In the genomic region with DNA sequence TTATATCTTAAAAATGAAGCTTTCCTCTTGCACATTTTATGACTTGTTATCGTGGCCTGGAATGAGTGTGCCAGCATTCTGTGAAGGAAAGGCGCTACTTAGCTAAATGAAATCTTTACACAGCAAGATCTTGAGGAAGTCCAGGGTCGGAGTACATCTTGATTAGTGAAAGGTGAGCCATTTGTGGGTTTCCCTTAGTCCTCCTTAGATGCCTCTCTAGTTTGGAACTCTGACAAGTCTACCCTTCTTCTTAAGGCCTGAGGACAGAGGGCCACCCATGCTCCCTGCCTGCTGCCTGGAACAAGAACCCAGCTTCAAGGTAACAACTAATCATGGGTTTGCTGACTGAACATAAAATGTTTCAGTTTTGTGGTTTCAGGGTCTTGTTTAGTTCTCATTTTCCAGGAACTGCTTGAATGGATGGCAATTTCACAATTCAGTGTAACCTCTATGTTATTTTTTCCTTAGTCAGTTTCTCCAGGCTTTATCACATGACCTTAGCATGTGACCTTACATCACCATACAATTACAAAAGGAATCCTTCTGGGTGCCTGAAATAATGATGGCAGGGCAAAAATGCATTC, we compare ENCODE assay signal across 20 mouse cellular contexts.
DNase-seq lines count a peak whose midpoint lies in the region; ATAC-seq and TF ChIP-seq lines count a peak whose summit lies in the region.
"Had no signal": no experiment of that assay in that cellular context is flagged by ENCODE, and none has a peak within 500 bp of the region (broad histone marks: within the 10 kb centered on the region; RNA-seq: fewer than 3 reads in every experiment).

No protein-coding gene starts in this region.

- no peaks in the 10 kb centered on the region for H3K27me3 ChIP-seq in heart, adult 2 months (ENCODE audit: control insufficient read depth, insufficient read depth, low read length)
- H3K27me3 ChIP-seq in intestine, postnatal 0 days (replicated peaks; ENCODE audit: control insufficient read depth, insufficient read depth, low read length), result no peaks in the 10 kb centered on the region
- no peaks in the 10 kb centered on the region for H3K27me3 ChIP-seq in hindbrain, postnatal 0 days (ENCODE audit: insufficient read depth, low read length)
- H3K27me3 ChIP-seq: heart, embryonic 15.5 days; limb, embryonic 13.5 days; neural tube, embryonic 12.5 days had no signal

- H3K36me3 ChIP-seq in heart, adult 2 months (ENCODE audit: control insufficient read depth, insufficient read depth, low read length), result peaks cover 32% of the 10 kb centered on the region
- peaks cover 42% of the 10 kb centered on the region for H3K36me3 ChIP-seq in intestine, postnatal 0 days (ENCODE audit: control insufficient read depth, insufficient read depth)
- no peaks in the 10 kb centered on the region; the same call in 1 of the 2 replicates for H3K36me3 ChIP-seq in hindbrain, postnatal 0 days (ENCODE audit: insufficient read depth, low read length)

- H3K79me2 ChIP-seq in heart, adult 2 months (replicated peaks; ENCODE audit: control insufficient read depth, insufficient read depth, low read length), result no peaks in the 10 kb centered on the region

- WGBS in heart, adult 2 months, result 79% methylated on average over 3 of the region's 3 CpGs
- 37% methylated on average over 3 of the region's 3 CpGs for WGBS in intestine, postnatal 0 days
- 94% methylated on average over 3 of the region's 3 CpGs for WGBS in hindbrain, postnatal 0 days

- H3K4me1 ChIP-seq in heart, adult 2 months (ENCODE audit: control insufficient read depth, insufficient read depth, low read length), result peaks cover 4% of the 10 kb centered on the region
- H3K4me1 ChIP-seq in bone marrow macrophage, adult 2 months (ENCODE audit: control insufficient read depth, insufficient read depth, low read length), result peaks cover 60% of the 10 kb centered on the region
- H3K4me1 ChIP-seq in intestine, postnatal 0 days (replicated peaks; ENCODE audit: control insufficient read depth, insufficient read depth, low read length), result peaks cover 13% of the 10 kb centered on the region; the same call in 1 of the 2 replicates
- no peaks in the 10 kb centered on the region for H3K4me1 ChIP-seq in hindbrain, postnatal 0 days (ENCODE audit: insufficient read depth, low read length)
- H3K4me1 ChIP-seq: limb, embryonic 13.5 days; neural tube, embryonic 12.5 days had no signal

- no peaks in the 10 kb centered on the region for H3K9me3 ChIP-seq in intestine, postnatal 0 days (ENCODE audit: control insufficient read depth)
- no peaks in the 10 kb centered on the region for H3K9me3 ChIP-seq in hindbrain, postnatal 0 days (ENCODE audit: low read length)
- H3K9me3 ChIP-seq: heart, embryonic 15.5 days; limb, embryonic 13.5 days; midbrain, embryonic 10.5 days; neural tube, embryonic 12.5 days had no signal

- DNase-seq in heart, adult 2 months, result no peak
- DNase-seq in heart, postnatal 14 days, result no peak
- peak; percentile 73 for DNase-seq in 3T3-L1 (ENCODE audit: low read depth, low spot score)
- DNase-seq in left cerebral cortex, postnatal 25 days (ENCODE audit: low spot score in 2 of 2), result no peak
- DNase-seq in hindbrain, postnatal 0 days (ENCODE audit: low spot score), result no peak
- DNase-seq in cerebellum, postnatal 25 days, result no peak
- DNase-seq: adrenal gland, postnatal 10 days; cerebellum, adult 11 months; cerebellum, postnatal 10 days; gastrocnemius, adult 2 months; lung, postnatal 14 days; thymus, postnatal 14 days had no signal

- H3K9ac ChIP-seq in heart, adult 2 months (ENCODE audit: low read depth, low read length), result no peak overlapping the region
- H3K9ac ChIP-seq in intestine, postnatal 0 days (ENCODE audit: low read depth, low read length), result no peak overlapping the region
- no peak overlapping the region for H3K9ac ChIP-seq in hindbrain, postnatal 0 days (replicated peaks; ENCODE audit: low read length)
- H3K9ac ChIP-seq: heart, embryonic 15.5 days; limb, embryonic 13.5 days; liver, embryonic 14.5 days; neural tube, embryonic 12.5 days had no signal

- intact Hi-C loops in heart, adult 2 months (cut with DNase I), result no loop called here
- intact Hi-C loops in heart, postnatal 14 days (cut with DNase I), result no loop called here
- intact Hi-C loops in left cerebral cortex, postnatal 25 days (cut with DNase I), result no loop called here

- peak overlapping the region; percentile 30; the same call in 1 of the 2 replicates for H3K27ac ChIP-seq in heart, adult 2 months
- peak overlapping the region; percentile 99 for H3K27ac ChIP-seq in bone marrow macrophage, adult 2 months (ENCODE audit: insufficient read depth, low read depth, low read length)
- H3K27ac ChIP-seq in intestine, postnatal 0 days (ENCODE audit: low read depth, low read length), result peak overlapping the region; percentile 69
- no peak overlapping the region for H3K27ac ChIP-seq in hindbrain, postnatal 0 days
- H3K27ac ChIP-seq: gastrocnemius, adult 2 months; limb, embryonic 13.5 days; liver, embryonic 14.5 days; midbrain, embryonic 10.5 days; neural tube, embryonic 12.5 days had no signal

- TF ChIP-seq POLR2A in heart, adult 2 months (IDR thresholded peaks at IDR 0.05; ENCODE audit: insufficient read depth, low read depth, low read length), result no peak
- no peak for TF ChIP-seq POLR2A in bone marrow macrophage, adult 2 months (IDR thresholded peaks at IDR 0.05; ENCODE audit: borderline replicate concordance, low read depth, low read length)

- no peak overlapping the region for H3K4me3 ChIP-seq in heart, adult 2 months
- H3K4me3 ChIP-seq in bone marrow macrophage, adult 2 months (ENCODE audit: insufficient read depth, low read length), result no peak overlapping the region
- H3K4me3 ChIP-seq in intestine, postnatal 0 days (ENCODE audit: low read depth, low read length), result no peak overlapping the region
- H3K4me3 ChIP-seq in hindbrain, postnatal 0 days (ENCODE audit: low read length), result no peak overlapping the region
- H3K4me3 ChIP-seq: gastrocnemius, adult 2 months; heart, embryonic 15.5 days; limb, embryonic 13.5 days; midbrain, embryonic 10.5 days; neural tube, embryonic 12.5 days had no signal

- ATAC-seq in intestine, postnatal 0 days, result peak; percentile 54
- ATAC-seq in hindbrain, postnatal 0 days, result no peak
- ATAC-seq: inflammation-experienced regulatory T-cells, adult 6 months had no signal

- TF ChIP-seq EP300 in heart, adult 2 months (IDR thresholded peaks at IDR 0.05; ENCODE audit: insufficient read depth, low read depth, low read length), result no peak

- H3K4me2 ChIP-seq in intestine, postnatal 0 days (replicated peaks; ENCODE audit: low read depth), result no peak overlapping the region; the same call in 1 of the 2 replicates
- H3K4me2 ChIP-seq in hindbrain, postnatal 0 days (ENCODE audit: low read depth, low read length), result no peak overlapping the region
- H3K4me2 ChIP-seq: heart, embryonic 15.5 days; limb, embryonic 13.5 days; neural tube, embryonic 12.5 days had no signal

- TF ChIP-seq CTCF in heart, adult 2 months (IDR thresholded peaks at IDR 0.05), result no peak
- TF ChIP-seq CTCF in bone marrow macrophage, adult 2 months (IDR thresholded peaks at IDR 0.05; ENCODE audit: low read depth, low read length), result no peak
- no peak for TF ChIP-seq CTCF in intestine, postnatal 0 days (IDR thresholded peaks at IDR 0.05; ENCODE audit: low read depth)
- no peak for TF ChIP-seq CTCF in hindbrain, postnatal 0 days (IDR thresholded peaks at IDR 0.05; ENCODE audit: low read depth)
